Mouse (Mus musculus) right cerebral cortex, adult 2 months (tissue): Measurements from ENCODE around the gene Dppa3.
"Not testable (repeated sequence)": the region's sequence is repeated elsewhere in the genome, so short reads cannot be mapped to it uniquely, and the experiment has no call there.

Experiments used
- DNase-seq, 2 experiments: peaks; one replicate each; pipeline ENCODE4 v3.0.0; 2021 to 2022; ENCODE audit warnings: low spot score in 2 of 2

Dppa3 gene

DNA sequence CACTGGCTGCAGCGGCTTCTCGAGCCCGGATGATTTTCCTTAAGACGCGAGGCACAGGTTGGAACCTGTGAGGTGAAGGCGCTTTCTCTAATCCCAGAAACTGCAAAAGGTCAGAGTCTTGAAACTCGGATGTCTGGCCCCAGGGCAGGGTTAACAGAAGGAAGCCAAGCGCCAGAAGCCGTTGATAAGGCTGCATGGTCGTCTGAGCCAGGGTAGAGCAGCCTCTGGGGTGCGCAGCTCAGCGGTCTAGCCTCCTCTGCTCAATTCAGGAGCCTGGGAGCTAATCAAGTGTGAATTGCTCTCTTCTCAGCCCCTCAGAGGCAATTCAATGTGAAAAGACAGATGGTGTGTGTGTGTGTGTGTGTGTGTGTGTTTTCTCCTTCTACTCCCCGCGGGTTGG, 16.4 kb upstream of the Dppa3 start, which contains the start of gene Gdf3:
TSS of gene Gdf3 (minus strand) at position 317 of the 400 bp plus-strand sequence.
- DNase-seq: no peak

DNA sequence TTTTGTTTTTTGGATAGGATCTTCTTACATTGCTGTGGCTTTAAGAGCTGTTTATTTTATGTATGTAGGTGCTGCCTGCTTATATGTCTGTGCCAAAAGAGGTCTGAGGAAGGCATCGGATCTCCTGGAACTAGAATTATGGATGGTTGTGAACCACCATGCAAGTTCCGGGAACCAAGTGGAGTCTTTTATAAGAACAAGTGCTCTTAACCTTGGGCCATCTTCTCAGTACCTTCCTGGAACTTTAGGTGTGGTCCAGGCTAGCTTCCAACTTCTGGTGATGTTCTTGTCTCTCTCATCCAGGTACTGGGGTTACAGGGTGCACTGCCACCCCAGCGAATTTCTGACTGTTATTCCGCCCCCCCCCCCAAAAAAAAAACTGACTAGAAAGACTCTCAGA, 13.8 kb upstream of the Dppa3 start:
- DNase-seq: no peak

DNA sequence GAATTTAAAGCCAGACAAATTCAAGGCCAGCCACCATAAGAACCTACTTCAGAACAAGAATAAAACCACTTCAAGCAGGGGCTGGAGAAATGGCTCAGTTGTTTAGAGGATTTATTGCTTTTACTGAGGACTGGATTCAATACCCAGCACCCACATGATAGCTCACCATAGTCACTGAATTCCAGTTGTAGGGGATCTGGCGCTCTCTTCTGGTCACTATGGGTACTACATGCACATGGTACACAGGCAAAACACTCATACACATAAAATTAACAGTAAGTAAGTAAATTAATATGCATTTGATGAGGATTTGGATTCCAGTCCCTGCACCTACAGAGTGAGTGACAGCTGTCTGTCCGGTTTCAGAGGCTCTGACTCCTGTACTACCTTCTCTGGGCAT, 12.2 kb upstream of the Dppa3 start:
- no peak for DNase-seq

- no peak for DNase-seq
Observed at GRCm38 (mm10) chr6:122616022-122616421, 10.2 kb upstream of the Dppa3 start.

- no peak for DNase-seq
Observed at GRCm38 (mm10) chr6:122621066-122621465, 5.1 kb upstream of the Dppa3 start.

DNA sequence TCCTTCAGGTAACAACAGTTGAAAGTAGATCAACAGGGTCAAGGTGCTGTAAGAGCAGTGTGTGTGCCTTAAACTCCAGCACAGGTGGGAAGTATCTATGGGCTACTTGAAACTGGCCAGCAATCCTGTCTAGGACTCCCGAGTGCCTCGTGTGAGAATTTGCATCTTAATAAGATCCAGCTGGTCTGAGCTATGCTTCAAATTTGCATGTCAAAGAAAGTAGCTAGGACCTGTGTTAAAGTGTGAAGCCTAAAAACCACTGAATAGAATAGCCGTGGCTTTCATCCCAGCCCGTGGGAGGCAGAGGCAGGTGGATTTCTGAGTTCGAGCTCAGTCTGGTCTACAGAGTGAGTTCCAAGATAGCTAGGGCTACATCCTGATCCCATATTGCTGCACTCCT, 1.7 kb upstream of the Dppa3 start:
- DNase-seq: no peak

DNA sequence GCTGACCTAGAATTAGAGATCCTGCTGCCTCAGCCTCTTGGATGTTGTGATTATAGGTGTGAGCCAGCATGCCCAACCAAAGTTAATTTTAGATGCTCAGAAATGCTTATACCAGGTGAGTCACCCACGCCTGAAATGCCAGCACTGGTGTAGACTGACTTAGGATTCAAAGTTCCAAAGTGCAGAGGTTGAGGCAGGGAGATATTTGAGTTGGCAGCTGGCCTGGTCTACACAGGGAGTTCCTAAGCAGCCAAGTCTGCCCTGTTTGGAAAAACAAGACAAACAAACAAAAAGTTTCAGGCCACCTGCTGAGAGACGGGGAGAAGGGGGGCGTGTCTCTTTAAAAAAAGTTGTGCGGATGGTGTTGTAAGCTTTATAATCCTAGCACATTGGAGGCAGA, 1.1 kb upstream of the Dppa3 start:
- DNase-seq: no peak

DNA sequence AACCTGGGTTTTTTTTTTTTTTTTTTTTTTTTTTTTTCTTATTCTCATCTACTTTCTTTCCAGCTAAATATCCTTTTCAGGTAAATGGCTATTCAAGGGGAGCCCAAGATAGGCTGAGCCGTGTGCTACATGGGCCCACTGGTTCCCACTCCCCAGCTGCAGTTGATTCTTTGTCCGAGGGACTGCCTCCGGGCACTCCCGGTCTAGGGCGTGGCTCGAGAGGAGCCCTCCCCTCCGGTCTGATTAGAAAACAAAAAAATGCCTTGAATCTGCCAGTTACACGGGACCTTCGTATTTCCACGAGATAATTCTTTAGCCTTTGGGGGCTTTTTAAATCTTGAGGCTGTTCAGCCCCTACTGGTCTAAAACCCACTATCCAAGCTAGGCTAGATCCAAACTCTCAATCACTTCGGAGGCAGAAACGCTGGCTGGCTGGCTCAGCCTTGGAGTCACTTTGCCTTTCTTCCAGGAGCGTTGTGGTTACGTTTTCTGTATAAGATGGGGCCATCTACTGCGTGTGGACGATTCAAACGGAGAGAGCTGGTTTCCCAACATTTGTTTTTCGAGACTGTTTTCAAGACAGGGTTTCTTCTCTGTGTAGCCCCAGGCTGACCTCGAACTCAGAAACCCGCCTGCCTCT, 1.4 kb downstream of the Dppa3 start:
- DNase-seq: no peak

- no peak for DNase-seq
Observed at GRCm38 (mm10) chr6:122633411-122633810, 7.2 kb downstream of the Dppa3 start.

- no peak for DNase-seq
Observed at GRCm38 (mm10) chr6:122635315-122635714, 9.1 kb downstream of the Dppa3 start.

DNA sequence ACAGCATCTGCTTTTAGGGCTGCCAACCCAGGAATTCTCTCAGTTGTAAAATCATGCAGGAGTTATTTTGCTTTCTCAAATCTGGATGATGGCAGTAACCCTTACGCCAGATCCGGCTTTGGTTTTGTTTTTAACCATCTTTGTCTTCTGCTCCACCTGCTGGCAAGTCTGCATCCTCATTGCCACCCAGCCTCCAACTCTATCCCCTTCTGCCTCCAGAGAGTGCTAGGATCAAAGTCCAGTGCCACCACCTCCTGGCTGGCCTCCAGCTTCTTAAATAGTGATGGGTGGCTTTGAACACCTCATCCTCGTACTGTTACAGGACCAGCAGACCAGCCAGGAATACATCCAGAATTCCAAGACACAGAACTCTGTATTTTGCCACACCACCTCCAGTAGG, 10.5 kb downstream of the Dppa3 start:
- DNase-seq: no peak

GRCm38 (mm10) chr6:122637566-122637965, 11.4 kb downstream of the Dppa3 start:
- DNase-seq: not testable (repeated sequence)

GRCm38 (mm10) chr6:122644196-122644595, 18.0 kb downstream of the Dppa3 start:
- not testable (repeated sequence) for DNase-seq

DNA sequence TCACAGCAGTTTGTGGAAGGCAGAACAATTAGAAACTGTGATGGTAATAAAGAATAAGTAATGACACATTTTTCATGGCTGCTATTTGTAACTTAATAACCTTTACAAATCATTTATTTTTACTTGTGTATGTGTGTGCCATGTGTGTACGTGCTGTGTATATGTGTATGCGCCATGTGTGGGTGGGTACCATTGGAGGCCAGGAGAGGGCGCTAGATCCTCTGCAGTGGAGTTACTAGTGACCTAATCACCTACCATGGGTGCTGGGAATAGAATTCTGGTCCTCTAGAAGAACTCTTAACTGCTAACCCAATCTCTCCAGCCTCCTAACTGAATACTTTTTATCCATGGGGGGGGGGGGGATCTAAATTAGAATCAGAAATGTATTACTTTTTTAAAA, 23.7 kb downstream of the Dppa3 start:
- DNase-seq: no peak

DNA sequence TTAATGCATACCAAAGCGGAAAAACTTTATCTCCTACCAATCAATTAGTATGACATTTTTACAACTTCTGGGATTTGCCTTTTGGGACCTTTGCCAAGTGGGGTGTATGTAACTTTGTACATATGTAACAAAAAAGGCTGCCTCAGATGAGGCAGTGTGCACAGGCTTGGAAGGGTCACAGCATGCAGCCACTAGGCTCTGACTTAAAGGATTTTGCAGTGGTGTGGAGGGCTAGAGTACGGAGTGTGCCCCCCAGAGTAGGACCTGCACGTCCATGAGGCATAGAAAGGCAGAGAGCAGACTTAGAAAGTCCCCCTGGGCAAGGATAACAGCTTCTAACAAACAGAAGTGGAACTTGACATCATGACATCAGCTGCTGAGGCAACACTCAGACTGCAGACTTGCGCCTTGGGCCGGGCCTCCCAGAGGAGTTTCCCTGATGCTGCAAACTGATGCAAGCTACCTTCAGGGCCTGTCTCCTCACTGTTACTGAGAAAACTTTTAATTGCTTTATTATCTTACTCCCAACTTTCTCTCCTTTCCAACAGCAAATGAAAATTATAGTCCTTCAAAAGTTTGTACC, 24.3 kb downstream of the Dppa3 start:
- no peak for DNase-seq

DNA sequence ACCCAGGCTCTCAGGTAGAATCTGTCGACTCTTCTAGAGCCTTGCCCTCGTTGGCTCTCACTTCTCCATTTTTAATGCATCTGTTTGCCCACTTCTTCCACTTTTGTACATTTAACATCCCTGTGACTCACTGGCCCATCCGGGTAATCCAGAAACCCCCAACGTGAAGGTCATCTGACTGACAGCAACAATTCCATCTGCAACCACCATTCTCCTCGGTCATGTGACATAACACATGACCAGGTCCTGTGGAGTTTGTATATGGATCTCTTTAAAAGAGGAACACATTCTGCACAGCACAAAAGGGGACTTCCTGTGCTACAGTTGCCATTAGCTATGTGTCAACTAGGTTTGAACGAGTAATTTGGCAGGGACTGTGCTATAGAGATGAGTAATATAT, 28.1 kb downstream of the Dppa3 start:
- DNase-seq: no peak

GRCm38 (mm10) chr6:122657630-122658029, 31.4 kb downstream of the Dppa3 start:
- no peak for DNase-seq

GRCm38 (mm10) chr6:122659567-122659966, 33.4 kb downstream of the Dppa3 start:
- DNase-seq: no peak

DNA sequence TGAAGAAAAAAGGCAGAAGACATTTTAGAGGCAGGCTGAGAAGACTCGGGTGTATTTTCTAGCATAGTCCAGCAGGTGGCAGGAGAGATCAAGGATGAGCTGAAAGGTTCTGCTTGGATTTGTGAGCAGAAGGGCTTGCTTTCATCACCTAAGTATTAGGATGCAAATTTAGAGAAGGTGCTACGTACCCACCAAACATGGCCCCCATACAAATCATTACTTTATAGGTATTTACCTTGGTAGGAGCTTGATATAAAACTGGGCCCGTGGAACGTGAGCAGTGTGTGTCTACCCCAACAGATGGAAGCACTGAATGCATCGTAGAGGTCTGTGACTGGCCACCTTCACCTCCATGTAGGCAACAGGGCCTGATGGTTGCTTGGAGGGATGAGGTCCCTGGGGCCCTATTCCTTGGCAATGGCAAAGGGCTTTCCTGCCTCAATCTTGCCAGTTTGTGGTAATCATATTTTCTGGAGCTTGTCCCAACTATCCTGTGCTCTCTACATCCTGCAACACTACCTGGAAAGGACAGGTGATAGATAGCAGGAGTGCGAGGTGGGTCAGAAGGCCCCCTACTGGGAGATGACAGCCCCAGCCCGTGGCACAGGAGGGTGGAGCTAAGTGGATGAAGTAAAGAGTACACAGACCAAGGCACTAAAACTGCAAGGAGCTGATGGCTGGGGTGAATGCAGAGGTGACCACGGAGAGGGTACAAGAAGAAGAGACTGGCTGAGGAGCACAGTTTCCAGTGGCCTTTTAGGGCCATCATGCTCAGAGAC, 34.6 kb downstream of the Dppa3 start:
- peak; percentile 60 to 76 for DNase-seq

GRCm38 (mm10) chr6:122662551-122663264, 36.5 kb downstream of the Dppa3 start:
- DNase-seq: no peak

DNA sequence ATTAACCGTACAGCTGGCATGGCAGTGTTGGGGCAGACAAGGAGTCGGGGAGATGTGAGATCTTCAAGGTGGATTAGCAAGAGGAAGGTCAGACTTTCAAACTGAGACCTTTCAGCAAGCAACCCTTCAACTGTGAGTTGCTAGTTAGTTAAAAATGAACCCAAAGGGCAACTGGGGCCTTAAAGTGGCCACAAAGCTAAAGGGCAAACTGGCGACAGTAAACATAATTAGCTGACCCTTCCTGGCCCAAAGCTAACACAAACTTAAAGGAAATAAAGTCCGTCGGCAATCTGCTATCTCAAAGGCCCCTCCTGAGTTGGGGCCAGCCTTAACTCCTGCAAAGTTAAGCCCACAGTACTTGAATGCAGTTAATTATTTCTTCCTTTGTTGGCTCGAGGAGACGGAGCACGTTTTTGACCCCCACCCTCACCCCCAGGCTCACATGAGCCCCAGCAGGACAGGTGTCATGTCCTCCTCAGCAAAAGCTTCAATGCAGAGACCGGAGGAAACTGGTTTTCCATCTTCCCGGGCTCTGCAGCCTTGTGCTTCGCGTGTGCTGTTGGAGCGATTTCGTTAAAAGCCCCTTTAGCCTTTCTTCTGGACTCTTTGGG, 37.5 kb downstream of the Dppa3 start:
- no peak for DNase-seq

- DNase-seq: no peak
Observed at GRCm38 (mm10) chr6:122665866-122666265, 39.7 kb downstream of the Dppa3 start.
